Mouse (Mus musculus) MEL-GATA-1-ER (cell line): ENCODE data around the gene Zdhhc14.

Experiments used
- DNase-seq: peaks from one replicate; pipeline ENCODE4 v3.0.0-alpha.2; 2012; ENCODE audit warnings: low read depth; ENCODE audit errors: extremely low read depth

The Zdhhc14 gene

GRCm38 (mm10) chr17:5769776-5770175, 277.4 kb downstream of the Zdhhc14 start:
- no peak for DNase-seq

DNA sequence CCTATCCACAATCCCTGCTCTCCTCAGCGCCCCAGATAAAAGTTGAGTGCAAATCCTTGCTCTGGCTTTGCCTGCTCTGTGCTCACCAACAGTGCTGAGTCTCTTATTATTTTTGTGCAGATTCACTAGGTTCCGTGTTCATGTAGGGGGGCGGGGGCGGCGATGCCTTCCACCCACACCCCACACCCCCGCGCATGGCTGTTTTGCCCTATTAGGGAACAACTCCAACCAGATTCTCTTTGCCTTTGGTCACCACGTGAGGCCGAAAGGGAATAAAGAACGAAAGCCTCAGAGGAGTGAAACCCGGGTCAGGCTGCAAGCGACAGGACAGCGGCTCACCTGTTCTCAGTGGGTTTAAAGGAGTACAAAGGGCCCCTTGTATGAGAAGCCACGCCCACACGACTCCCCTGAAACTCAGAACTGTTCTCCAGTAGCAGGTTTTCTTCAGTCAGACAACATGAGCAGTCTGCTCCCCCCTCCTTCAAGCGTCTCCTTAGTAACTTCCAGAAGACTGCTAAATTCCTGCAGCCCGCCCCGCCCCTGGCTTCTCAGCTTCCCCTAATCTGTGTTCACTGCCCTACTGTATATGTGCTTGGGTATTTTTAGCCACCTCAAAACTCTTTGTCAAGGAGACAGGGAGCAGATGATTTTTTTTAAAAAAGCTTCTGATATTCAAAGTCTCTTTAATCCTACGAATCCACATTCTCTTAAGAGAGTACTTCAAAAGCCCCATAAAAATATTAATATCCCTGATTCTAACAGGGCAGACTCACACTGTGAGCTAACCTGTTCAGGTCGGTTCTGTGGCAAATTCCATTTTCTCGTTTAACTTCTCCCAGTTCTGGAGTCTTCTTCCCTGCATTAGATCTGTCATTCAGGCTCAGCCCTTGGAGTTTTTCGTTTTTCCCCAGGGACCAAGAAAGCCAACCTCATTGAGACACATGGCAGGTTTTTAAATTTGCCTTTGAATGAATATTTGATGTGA, 278.2 kb downstream of the Zdhhc14 start:
- DNase-seq: no peak

DNA sequence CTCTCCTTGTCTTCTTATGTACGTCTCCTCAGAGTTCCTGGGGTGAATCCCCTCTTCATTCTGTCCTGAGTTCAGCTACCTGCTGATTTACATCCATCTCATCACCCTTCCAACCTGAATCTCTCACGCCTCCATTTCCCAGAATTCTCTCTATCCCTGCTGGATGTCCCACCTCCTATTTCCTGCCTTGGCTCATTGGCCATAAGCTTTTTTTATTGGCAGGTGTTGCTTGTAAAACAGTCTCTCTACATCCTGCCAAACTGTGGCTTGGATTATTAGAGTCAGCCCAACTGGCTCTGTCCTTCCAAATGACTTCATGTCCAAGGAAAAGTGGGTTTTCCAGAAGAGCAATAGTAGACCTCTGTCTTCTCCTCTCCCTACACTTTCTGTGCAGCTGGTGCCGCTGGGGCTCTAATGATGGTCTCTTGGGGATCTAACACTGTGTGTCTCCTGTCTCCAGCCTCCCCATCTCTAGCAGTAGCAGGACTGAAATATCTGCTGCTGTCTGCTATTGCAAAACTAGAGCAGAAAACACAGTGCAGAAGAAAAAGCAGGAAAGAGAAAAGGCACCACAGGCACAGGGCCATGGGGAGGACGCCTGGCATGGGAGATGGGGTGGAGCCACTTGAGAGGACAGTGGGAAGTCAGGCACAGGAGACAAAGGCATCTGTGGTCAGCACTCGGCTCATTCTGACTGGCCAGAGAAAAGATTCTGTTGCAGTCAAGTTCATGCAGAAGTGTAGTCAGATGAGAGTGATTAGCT, 288.0 kb downstream of the Zdhhc14 start:
- no peak for DNase-seq

- DNase-seq: no peak
Observed at GRCm38 (mm10) chr17:5785238-5785637, 292.9 kb downstream of the Zdhhc14 start.

DNA sequence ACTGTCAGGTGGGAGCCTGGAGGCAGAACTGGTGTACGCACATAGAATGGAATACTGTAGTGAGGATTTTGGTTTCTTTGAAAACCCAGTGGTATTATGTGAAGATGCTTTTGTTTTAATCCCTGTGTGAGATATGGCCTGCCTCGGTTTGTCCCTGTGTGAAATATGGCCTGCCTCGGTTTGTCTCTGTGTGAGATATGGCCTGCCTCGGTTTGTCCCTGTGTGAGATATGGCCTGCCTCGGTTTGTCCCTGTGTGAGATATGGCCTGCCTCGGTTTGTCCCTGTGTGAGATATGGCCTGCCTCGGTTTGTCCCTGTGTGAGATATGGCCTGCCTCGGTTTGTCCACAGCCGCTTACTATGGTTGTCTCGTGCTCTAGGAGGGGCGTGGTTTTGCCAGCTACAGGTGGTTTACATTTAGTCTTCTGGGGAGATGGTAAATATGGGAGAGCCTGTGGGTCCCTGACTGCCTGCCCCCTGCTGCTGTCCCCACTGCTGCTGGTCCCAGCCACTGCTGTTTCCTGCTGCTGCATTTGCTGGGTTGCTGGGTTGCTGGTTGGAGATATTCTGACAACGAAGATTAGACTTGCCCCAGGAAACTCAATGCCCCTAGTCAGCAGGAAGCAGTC, 299.9 kb downstream of the Zdhhc14 start:
- DNase-seq: no peak

DNA sequence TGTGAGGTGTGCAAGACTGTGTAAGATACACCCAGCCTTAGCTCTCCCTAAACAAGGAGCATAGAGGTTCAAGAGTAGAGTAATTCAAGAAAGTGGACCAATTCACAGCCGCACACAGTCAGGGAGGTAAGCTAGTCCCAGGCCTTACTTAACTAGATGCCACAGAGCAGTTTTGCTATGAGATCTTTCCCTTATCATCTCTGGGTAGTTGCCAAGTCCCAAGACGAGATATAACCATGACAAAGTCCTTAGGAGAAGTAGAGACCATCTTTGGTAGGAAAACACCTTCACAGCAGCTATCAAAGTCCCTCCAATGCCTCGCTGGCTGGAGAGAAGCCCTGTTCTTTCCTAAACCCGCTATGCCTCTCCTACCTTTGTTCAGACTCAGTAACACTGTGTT, 301.2 kb downstream of the Zdhhc14 start:
- DNase-seq: no peak

DNA sequence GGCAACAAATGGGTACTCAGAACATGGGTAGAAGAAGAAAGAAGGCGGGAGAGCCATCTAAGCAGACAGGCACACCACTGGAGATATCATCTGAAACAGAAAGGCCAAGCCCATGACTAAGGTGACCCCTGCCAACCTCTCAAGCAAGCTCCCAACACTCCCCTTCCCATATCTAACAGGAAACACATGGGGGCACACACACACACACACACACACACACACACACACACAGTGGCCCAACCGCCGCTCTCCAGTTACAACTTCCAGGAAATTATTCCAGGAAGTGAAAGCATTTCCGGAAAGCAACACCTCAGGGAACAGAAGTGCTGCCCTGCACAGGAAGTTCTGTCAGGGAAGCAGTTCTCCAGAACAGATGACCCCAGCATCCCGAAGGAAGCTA, 301.9 kb downstream of the Zdhhc14 start:
- DNase-seq: no peak

GRCm38 (mm10) chr17:5795369-5795768, 303.0 kb downstream of the Zdhhc14 start:
- no peak for DNase-seq

DNA sequence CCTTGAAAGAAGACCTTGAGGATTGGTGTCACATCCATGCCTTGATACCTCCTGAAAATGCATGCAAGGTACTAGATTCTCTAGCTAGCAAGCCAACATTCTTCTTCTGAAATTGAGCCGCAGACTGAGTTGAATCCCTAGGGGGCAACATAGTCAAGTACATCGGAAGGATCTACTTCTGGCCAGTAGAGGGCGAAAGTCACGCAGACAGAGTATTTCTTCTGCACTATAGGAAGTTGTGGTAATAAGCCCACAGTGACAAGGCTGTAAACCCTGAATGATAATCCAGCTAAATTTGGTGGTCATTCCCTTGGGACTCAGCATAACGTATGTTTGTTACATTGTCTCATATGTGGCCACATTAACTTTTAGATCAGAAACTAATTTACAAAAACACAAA, 303.5 kb downstream of the Zdhhc14 start:
- peak; percentile 78 for DNase-seq

DNA sequence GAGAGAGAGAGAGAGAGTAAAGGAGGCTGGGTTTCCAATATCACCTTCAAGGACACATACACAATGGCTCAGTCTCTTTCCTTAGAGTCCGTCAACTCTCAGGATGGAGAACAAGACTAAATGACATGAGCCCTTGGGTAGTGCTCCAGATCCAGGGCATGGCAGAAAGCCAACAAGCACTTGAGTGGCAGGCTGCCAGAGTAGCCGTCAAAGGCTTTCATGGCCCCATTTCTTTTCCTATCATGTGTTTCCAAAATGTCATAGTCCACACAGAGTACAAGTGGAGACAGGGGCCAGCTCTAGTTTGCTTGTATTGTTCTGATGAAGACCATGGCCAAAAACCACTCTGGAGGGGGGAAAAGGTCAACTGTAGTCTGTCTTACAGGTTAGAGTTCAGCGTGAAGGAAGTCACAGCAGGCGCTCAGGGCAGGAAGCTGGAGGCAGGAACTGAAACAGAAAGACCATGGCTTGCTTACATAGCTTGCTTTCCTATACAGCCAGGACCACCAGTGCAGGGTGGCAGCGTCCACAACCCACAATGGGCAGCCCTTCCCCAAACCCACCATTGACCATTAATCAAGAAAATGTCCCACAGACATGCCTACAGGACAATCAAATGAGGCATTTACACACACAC, 304.9 kb downstream of the Zdhhc14 start:
- DNase-seq: no peak

DNA sequence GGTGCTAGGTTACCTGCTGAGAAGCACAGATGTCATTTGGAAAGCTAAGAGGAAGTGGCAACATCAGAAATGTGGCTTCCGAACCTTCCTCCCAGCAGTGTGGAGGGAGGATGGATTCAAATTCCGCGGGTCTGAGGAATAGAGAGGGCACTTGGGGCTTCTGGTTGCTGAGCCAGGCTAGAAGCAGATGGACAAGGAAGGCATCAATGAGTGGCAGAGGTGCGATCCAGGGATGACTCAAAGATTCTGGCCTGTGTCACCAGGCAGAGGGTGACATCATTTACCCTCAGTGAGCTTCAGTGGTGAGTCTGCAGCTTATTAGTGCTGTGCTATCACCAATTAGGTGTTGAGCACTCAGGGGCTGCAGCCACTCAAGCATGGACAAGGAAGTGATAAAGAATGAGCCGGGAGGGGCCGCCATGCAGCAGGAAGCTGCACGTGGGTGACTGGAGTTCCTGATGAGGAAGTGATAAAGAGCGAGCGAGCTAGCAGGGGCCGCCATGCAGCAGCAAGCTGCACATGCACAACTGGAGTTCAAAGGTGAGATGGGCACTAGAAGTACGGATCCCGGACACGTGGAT, 306.0 kb downstream of the Zdhhc14 start:
- peak; percentile 79 for DNase-seq

- no peak for DNase-seq
Observed at GRCm38 (mm10) chr17:5798900-5799299, 306.5 kb downstream of the Zdhhc14 start.

DNA sequence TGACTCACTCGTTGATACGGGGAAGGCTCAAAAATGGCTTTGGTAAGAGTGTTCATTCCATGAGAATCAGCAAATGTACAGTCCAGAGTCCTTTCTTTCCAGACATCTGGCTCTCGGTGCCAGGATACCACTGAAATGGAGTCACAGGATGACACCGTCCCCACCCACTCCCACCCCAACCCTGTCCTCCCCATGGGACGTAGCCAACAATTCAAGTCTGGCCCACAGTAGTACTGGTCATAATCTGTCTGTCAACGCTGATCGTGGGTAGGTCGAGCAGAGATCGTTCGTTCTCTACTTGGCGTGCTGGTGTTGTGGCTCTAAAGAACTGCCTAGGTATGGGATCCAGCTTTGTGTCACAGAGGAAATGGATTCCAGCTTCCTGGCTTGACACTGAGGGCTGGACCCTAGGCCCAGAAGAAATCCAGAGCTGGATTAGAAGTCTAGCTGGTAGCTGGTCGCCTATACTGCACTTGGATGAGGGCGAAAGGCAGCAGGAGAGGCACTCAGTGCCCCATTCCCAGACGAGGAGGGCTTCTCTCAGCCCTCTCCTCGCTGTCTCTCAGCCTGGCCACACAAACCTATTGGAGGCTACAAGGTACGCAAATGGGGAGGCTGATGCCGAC, 307.2 kb downstream of the Zdhhc14 start:
- no peak for DNase-seq

GRCm38 (mm10) chr17:5800254-5800653, 307.9 kb downstream of the Zdhhc14 start:
- DNase-seq: no peak

- no peak for DNase-seq
Observed at GRCm38 (mm10) chr17:5800824-5801560, 308.6 kb downstream of the Zdhhc14 start.

DNA sequence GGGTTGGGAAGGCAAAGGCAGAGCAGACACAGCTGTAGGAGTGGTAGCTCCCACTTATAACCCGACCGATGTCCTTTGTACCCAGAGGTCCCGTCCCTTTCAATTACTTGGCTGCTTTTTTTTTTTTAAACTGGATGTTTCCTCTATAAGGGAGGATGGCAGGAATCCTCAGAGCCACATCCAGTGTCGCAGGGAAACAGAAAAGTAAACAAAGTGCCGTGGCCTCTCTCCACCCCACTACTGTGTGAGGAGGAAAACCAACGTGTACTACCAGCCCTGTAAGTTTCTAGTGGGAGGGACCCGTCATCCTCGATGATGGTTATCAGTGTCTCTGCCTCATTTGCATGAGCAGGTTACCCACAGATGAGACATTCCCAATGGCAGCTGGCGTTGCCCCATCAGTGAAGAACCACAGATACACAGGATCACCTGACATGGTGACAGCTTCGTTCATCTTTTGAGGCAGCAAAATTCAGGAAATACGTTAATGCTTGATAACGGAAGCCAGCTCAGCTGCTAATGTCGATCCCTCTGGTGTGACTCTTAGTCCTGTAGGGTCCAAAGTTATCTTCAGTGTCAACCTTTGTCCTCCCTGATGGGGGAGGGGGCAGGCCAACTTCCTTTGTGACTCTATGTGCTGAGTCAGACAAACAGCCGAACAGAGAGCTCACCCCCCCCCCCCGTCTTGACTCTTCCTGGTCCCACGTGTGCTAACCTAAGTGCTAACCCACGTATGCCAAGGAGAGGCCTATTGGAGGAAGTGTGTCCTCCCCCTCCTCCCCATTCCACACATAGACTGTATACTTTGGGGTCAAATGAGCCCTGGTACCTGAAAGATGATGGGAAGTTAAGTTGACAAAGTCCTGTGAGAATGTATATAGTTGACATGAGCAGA, 309.7 kb downstream of the Zdhhc14 start:
- DNase-seq: no peak

GRCm38 (mm10) chr17:5802656-5802955, 310.2 kb downstream of the Zdhhc14 start:
- DNase-seq: no peak
